Mouse (Mus musculus) limb, embryonic 13.5 days (tissue): ENCODE data around the gene Gbf1. TPM values are rescaled to one million over a fixed set of nuclear protein-coding genes. Genes with fewer than 3 reads are reported as not detected.

ENCODE experiments used
- ATAC-seq: fragments of 200-750 bp; cut with Nextera tagmentation; 2 replicates; pipeline ENCODE4 v1.8.0; 2017; ENCODE audit warnings: low read depth, moderate number of reproducible peaks, moderate TSS enrichment; ENCODE audit not compliant: low FRiP score
- H3K27ac ChIP-seq: fragments of 300-500 bp; sonication (generic); 2 replicates; pipeline ENCODE4 v1.5.1; 2015; ENCODE audit warnings: inconsistent platforms, mild to moderate bottlenecking, moderate library complexity
- H3K27me3 ChIP-seq: fragments of 300-500 bp; sonication (generic); 2 replicates; pipeline ENCODE4 v1.6.1; 2015; ENCODE audit warnings: mild to moderate bottlenecking, inconsistent platforms
- H3K36me3 ChIP-seq: fragments of 300-500 bp; sonication (generic); 2 replicates; pipeline ENCODE4 v1.6.1; 2015; ENCODE audit warnings: inconsistent platforms, mild to moderate bottlenecking, moderate library complexity
- H3K4me1 ChIP-seq: fragments of 300-500 bp; sonication (generic); 2 replicates; pipeline ENCODE4 v1.6.1; 2015; ENCODE audit warnings: inconsistent platforms
- H3K4me2 ChIP-seq: fragments of 300-500 bp; sonication (generic); replicated peaks from 2 replicates; pipeline ENCODE4 v1.6.1; 2015; ENCODE audit warnings: inconsistent platforms, mild to moderate bottlenecking, moderate library complexity
- H3K4me3 ChIP-seq: fragments of 300-500 bp; sonication (generic); 2 replicates; pipeline ENCODE4 v1.5.1; 2015; ENCODE audit warnings: moderate library complexity, mild to moderate bottlenecking, inconsistent platforms
- H3K9ac ChIP-seq: fragments of 300-500 bp; sonication (generic); 2 replicates; pipeline ENCODE4 v1.6.1; 2015; ENCODE audit warnings: mild to moderate bottlenecking, inconsistent platforms
- H3K9me3 ChIP-seq: fragments of 300-500 bp; sonication (generic); 2 replicates; pipeline ENCODE4 v1.6.1; 2016; ENCODE audit warnings: inconsistent platforms
- WGBS: fragments of 180-500 bp; shearing (Covaris S2); methylation state at CpG from one replicate; pipeline ENCODE4 v1.1.7; 2015; 5-methylcytosine and 5-hydroxymethylcytosine counted together
- polyA plus RNA-seq: library from polyadenylated mRNA; unstranded; fragments of >200 nt; fragmentation: Nextera tagmentation; extraction: Ambion mirVana; gene quantifications from 2 replicates; pipeline ENCODE4 v1.2.1, GENCODE M21; 2015

The Gbf1 gene
- polyA plus RNA-seq, 1 experiment from 2014 or later, result 73.6 TPM

DNA sequence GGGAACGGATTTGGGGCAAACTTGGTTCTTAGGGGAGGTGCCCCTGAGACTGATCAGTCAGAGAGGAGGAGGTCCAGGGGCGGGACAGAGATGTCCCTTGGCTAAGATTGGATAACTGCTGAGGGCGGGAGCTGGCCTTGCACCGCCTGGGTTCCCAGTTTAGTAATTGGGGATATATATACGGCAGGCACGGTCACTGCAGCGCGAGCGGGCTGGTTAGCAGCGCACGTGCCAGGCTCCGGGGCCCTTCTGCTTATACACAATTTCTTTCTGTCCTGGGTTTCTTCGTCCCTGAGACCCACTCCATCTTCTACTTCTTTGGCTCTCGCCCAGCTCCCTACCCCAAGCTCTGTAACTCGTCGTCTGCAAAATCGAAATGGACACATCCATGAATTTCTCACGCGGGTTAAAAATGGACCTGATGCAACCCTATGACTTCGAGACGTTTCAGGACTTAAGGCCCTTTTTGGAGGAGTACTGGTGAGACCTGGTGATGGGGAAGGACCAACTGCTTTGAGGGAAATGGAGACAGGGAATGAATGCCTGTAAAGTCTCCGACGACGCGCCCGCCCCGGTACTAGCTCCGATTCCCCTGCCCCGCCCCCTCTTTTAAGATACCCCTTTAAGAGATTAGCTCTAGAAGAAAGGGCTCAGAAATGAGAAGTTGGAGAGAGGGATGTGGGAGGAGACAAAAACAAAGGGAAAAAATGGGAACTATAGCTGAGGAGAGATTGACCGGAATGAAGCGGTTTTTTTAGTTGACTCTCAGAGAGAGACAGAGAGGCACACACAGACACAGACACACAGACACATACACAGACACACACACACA lies 20.4 kb upstream of the Gbf1 start, which contains the start of gene Elovl3:
Elovl3 (plus strand) TSS at position 204 of the 832 bp plus-strand sequence.
- Histone ChIP-seq H3K27me3 (peaks cover 84% of the 10 kb centered on the region), H3K9me3 (no peaks in the 10 kb centered on the region), H3K9ac (peak within 1 kb of the TSS; percentile 35; the same call in 1 of the 2 replicates), H3K4me1 (peaks cover 23% of the 10 kb centered on the region), H3K4me2 (peak within 1 kb of the TSS; percentile 53), H3K27ac (no peak within 1 kb of the TSS), H3K36me3 (no peaks in the 10 kb centered on the region), H3K4me3 (peak within 1 kb of the TSS; percentile 27)
- WGBS, result 4% methylated on average over 31 of the region's 31 CpGs
- 0 out of 2 replicates have a peak, but pooled peaks have one; percentile 34 for ATAC-seq

- H3K4me2 ChIP-seq, result no peak overlapping the region
- ATAC-seq, result no peak
- H3K27me3 ChIP-seq, result peaks cover 86% of the 10 kb centered on the region
- H3K27ac ChIP-seq, result no peak overlapping the region
- H3K4me3 ChIP-seq, result no peak overlapping the region
- no peak overlapping the region for H3K9ac ChIP-seq
- no peaks in the 10 kb centered on the region for H3K9me3 ChIP-seq
- no peaks in the 10 kb centered on the region for H3K36me3 ChIP-seq
- WGBS, result 43% methylated on average over 6 of the region's 6 CpGs
- peaks cover 26% of the 10 kb centered on the region for H3K4me1 ChIP-seq
Measured at GRCm38 (mm10) chr19:46132577-46132976, 19.7 kb upstream of the Gbf1 start.

- under 1% methylated on average over 12 of the region's 12 CpGs for WGBS
- Histone ChIP-seq H3K4me2 (peak overlapping the region; percentile 100), H3K9ac (peak overlapping the region; percentile 63; the same call in 1 of the 2 replicates), H3K27me3 (peaks cover 97% of the 10 kb centered on the region), H3K36me3 (no peaks in the 10 kb centered on the region), H3K4me3 (peak overlapping the region; percentile 61), H3K9me3 (no peaks in the 10 kb centered on the region), H3K27ac (no peak overlapping the region), H3K4me1 (peaks cover 26% of the 10 kb centered on the region)
- peak; percentile 65 for ATAC-seq
Measured at GRCm38 (mm10) chr19:46135297-46135696, 17.0 kb upstream of the Gbf1 start.

DNA sequence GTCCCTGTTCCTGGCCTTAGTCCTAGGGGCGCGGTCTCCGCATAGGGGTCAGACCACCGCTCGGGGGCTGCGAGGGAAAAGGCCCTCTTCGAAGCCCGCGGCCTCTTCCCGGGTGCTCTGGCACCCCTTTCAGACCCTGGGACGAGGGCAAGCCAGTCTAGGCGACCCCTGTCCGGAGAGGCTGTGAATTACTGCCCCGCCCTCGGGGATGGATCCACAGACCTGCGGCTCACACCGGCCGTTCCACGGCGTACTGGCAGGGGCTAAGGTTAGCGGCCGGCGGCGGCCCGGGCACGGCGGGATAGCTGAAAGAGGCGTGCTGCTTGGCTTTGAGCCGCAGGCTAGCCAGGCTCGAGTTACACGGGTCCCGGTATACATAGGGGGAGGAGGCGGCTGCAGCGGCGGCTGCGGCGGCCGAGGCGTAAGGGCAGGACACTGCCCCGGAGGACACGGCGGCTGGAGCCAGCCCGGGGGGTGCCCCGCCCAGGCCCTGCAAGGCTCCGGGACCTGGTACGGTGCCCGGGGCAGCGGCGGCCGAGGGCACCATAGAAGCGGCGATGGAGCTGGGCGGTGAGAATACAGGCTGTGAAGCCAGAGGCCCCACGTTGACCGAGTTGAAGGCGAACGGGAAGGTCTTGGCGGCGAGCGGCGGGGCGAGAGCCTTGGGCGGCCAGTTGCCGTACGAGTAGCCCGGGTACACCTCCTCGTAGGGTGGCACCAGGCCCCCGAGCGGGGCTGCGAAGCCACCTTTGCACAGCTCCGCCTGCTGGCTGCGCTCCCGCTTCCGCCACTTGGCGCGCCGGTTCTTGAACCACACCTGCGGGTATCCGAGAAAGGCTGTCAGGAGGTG lies 16.3 kb upstream of the Gbf1 start:
- H3K4me1 ChIP-seq, result peaks cover 32% of the 10 kb centered on the region
- no peaks in the 10 kb centered on the region for H3K36me3 ChIP-seq
- no peaks in the 10 kb centered on the region for H3K9me3 ChIP-seq
- WGBS, result under 1% methylated on average over 79 of the region's 79 CpGs
- H3K27me3 ChIP-seq, result peaks cover 97% of the 10 kb centered on the region
- H3K4me3 ChIP-seq, result peak overlapping the region; percentile 61
- H3K9ac ChIP-seq, result peak overlapping the region; percentile 63
- ATAC-seq, result peak; percentile 55
- peak overlapping the region; percentile 100 for H3K4me2 ChIP-seq
- H3K27ac ChIP-seq, result no peak overlapping the region

- Histone ChIP-seq H3K9me3 (no peaks in the 10 kb centered on the region), H3K4me3 (peak overlapping the region; percentile 61), H3K4me1 (peaks cover 33% of the 10 kb centered on the region), H3K36me3 (no peaks in the 10 kb centered on the region), H3K27ac (no peak overlapping the region), H3K27me3 (peaks cover 97% of the 10 kb centered on the region), H3K4me2 (peak overlapping the region; percentile 100), H3K9ac (peak overlapping the region; percentile 63)
- no peak for ATAC-seq
- WGBS, result 5% methylated on average over 49 of the region's 49 CpGs
Measured at GRCm38 (mm10) chr19:46136639-46137580, 15.4 kb upstream of the Gbf1 start.

- 60% methylated on average over 2 of the region's 2 CpGs for whole genome bisulfite sequencing
- Histone ChIP-seq H3K4me3 (no peak overlapping the region), H3K9me3 (no peaks in the 10 kb centered on the region), H3K27me3 (peaks cover 99% of the 10 kb centered on the region), H3K36me3 (no peaks in the 10 kb centered on the region), H3K27ac (no peak overlapping the region), H3K4me2 (no peak overlapping the region), H3K9ac (peak overlapping the region; percentile 31; the same call in 1 of the 2 replicates), H3K4me1 (peaks cover 30% of the 10 kb centered on the region)
- ATAC-seq, result no peak
Measured at GRCm38 (mm10) chr19:46140324-46140723, 12.0 kb upstream of the Gbf1 start.

GRCm38 (mm10) chr19:46141091-46141490 lies 11.2 kb upstream of the Gbf1 start:
- no peaks in the 10 kb centered on the region for H3K9me3 ChIP-seq
- H3K4me3 ChIP-seq, result no peak overlapping the region
- peak; percentile 76 for ATAC-seq
- H3K4me2 ChIP-seq, result no peak overlapping the region
- no peaks in the 10 kb centered on the region for H3K36me3 ChIP-seq
- no peak overlapping the region for H3K27ac ChIP-seq
- 16% methylated on average over 6 of the region's 6 CpGs for WGBS
- H3K9ac ChIP-seq, result no peak overlapping the region
- peaks cover 22% of the 10 kb centered on the region for H3K4me1 ChIP-seq
- peaks cover 99% of the 10 kb centered on the region for H3K27me3 ChIP-seq

- H3K4me2 ChIP-seq, result peak within 1 kb of the TSS; percentile 94
- ATAC-seq, result no peak; the same call in 1 of the 2 replicates
- no peak within 1 kb of the TSS for H3K27ac ChIP-seq
- no peaks in the 10 kb centered on the region for H3K9me3 ChIP-seq
- H3K9ac ChIP-seq, result peak within 1 kb of the TSS; percentile 65
- H3K4me3 ChIP-seq, result peak within 1 kb of the TSS; percentile 54
- peaks cover 21% of the 10 kb centered on the region for H3K4me1 ChIP-seq
- 1% methylated on average over 47 of the region's 47 CpGs for WGBS
- no peaks in the 10 kb centered on the region for H3K36me3 ChIP-seq
- peaks cover 83% of the 10 kb centered on the region for H3K27me3 ChIP-seq
Measured at GRCm38 (mm10) chr19:46147511-46148371, 4.6 kb upstream of the Gbf1 start, which contains the start of gene Pitx3. Pitx3 (minus strand) TSS chr19:46148326.

DNA sequence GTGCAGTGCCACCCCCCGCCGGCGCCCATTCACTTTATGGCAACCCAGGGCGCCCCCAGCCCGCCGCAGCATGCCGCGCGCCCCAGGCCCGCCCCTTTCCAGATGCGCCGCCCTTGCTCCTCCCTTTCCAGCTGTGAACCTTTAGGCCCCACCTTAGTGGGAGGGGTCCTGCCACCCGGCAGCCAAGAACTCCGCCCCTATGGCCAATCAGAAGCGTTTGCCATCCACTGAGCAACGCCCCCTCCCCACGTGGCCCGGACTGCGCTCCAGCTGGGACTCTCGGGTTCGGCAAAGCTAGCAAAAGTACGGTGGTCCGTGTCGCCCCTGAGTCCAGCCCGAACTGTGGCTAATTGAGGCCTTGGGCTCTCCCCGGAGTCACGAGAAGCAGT lies 3.9 kb upstream of the Gbf1 start:
- H3K9ac ChIP-seq, result peak overlapping the region; percentile 65

DNA sequence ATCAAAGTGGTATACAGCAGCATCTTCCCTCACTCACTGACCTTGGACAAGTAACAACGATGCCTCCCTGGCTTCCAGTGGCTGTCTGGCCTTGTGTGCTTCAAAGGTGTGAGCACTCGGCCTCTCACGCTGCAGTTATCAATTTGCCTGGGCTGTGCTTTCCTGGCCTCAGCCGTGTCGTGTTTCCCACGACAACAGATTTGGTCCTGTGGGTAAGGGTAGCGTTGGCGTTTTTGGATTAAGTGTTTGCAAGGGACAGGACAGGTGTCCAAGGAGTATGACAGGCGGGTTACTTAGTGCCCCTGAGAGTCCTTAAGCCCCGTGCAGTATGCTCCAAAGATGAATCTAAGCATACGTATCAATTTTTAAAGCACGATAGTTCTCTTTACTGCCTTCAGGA lies 3.2 kb upstream of the Gbf1 start:
- 23% methylated on average over 12 of the region's 12 CpGs for WGBS
- no peak overlapping the region for H3K27ac ChIP-seq
- ATAC-seq, result no peak
- no peaks in the 10 kb centered on the region for H3K9me3 ChIP-seq
- H3K27me3 ChIP-seq, result peaks cover 69% of the 10 kb centered on the region
- no peaks in the 10 kb centered on the region for H3K36me3 ChIP-seq
- peak overlapping the region; percentile 94 for H3K4me2 ChIP-seq
- H3K4me3 ChIP-seq, result peak overlapping the region; percentile 54
- peaks cover 32% of the 10 kb centered on the region for H3K4me1 ChIP-seq
- H3K9ac ChIP-seq, result no peak overlapping the region

More for the DNA sequence above, 3.9 kb upstream of the Gbf1 start:
- Histone ChIP-seq H3K27me3 (peaks cover 77% of the 10 kb centered on the region), H3K4me3 (peak overlapping the region; percentile 54), H3K4me2 (peak overlapping the region; percentile 94), H3K4me1 (peaks cover 24% of the 10 kb centered on the region), H3K36me3 (no peaks in the 10 kb centered on the region), H3K9me3 (no peaks in the 10 kb centered on the region), H3K27ac (no peak overlapping the region)
- under 1% methylated on average over 27 of the region's 27 CpGs for WGBS
- peak; percentile 82 for ATAC-seq
